Mouse (Mus musculus): Measurements from ENCODE around the gene Ksr2. TPM values are rescaled to one million over a fixed set of nuclear protein-coding genes. Genes with fewer than 3 reads are reported as not detected.
A peak's percentile ranks its signal among the peaks of the same experiment; 100 is the strongest.

Ksr2 gene
- total and polyA plus RNA-seq, 3 experiments, result 0.05 TPM; not detected in 2

DNA sequence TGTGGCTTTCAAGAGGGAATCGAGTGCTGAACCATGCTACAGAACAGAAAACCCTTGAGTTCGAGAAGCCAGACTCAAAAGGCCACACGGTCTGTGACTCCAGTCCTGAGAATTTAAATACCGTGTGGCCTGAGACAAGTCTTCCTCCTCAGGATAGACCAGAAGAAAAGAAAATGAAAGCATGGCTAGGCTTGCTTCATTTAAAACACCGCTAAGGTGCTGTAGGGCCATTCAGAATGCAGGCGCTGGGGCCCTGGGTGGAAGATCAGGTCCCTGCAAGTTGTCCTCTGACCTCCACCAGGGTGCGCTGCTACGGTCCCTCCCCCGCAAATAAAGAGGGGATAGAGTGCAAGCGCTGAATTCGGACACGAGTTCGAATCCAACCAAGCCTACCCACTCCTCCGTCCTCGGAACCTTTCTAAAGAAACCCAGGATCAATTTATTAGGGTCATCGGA lies 25.5 kb upstream of the Ksr2 start:
- Histone ChIP-seq H3K4me1 (ENCODE audit: insufficient read depth, low read depth, low read length) (peaks cover 35% of the 10 kb centered on the region), H3K36me3 (replicated peaks) (peaks cover 48% of the 10 kb centered on the region), H3K27me3 (ENCODE audit: insufficient read depth, low read length) (no peaks in the 10 kb centered on the region), H3K4me3 (ENCODE audit: low read depth, low read length) (peak overlapping the region; percentile 87), H3K9me3 (replicated peaks) (peaks cover 18% of the 10 kb centered on the region)
- peak; percentile 57 for DNase-seq (ENCODE audit: low spot score)
- TF ChIP-seq GATA2 (IDR thresholded peaks at IDR 0.05; ENCODE audit: borderline replicate concordance, low read depth, low read length), result no peak
- TF ChIP-seq CTCF (IDR thresholded peaks at IDR 0.05; ENCODE audit: low read depth, low read length), result 0 out of 2 replicates have a peak, but pooled peaks have one; percentile 8
- ATAC-seq (ENCODE audit: extremely low read depth, insufficient number of reproducible peaks, low FRiP score, poor library complexity, severe bottlenecking), result peak; percentile 43; the same call in 1 of the 2 replicates

DNA sequence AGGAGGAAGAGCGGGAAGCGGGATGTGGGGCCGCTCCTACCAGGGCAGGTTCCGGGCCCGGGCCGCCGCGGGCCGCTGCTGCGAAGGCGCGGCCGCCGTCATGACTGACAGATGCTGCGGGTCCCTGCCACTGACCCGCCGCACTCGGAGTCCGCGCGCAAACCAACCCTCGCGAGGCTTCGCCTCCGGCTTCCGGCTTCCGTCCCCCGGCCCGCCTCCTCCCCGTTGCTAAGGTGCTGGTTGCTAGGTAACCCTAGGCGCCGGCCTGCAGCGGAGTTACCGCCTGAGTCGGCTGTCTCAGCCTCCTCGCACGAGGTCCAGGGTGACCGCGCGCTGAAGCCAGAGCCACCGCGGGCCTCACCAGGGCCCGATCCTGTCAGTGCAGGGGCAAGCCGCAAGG lies 24.9 kb upstream of the Ksr2 start, which contains the start of gene Rfc5:
Rfc5 (minus strand) TSS at position 171 of the 400 bp plus-strand sequence.
- no peak for TF ChIP-seq TAL1 (conservative IDR thresholded peaks at IDR 0.05; ENCODE audit: low read depth, low read length)
- no peak for TF ChIP-seq GATA2 (IDR thresholded peaks at IDR 0.05; ENCODE audit: borderline replicate concordance, low read depth, low read length)
- no peak for TF ChIP-seq POLR2AphosphoS5 (IDR thresholded peaks at IDR 0.05; ENCODE audit: insufficient replicate concordance, low read depth, low read length)
- TF ChIP-seq CTCF (IDR thresholded peaks at IDR 0.05; ENCODE audit: low read depth, low read length), result no peak
- no peak for TF ChIP-seq GATA1 (IDR thresholded peaks at IDR 0.05; ENCODE audit: borderline replicate concordance, low read length)
- peaks cover 21% of the 10 kb centered on the region for H3K9me3 ChIP-seq (replicated peaks)
- ATAC-seq (ENCODE audit: extremely low read depth, insufficient number of reproducible peaks, low FRiP score, poor library complexity, severe bottlenecking) (peak; percentile 93), DNase-seq (ENCODE audit: low spot score) (peak; percentile 96)
- peaks cover 33% of the 10 kb centered on the region for H3K4me1 ChIP-seq (ENCODE audit: insufficient read depth, low read depth, low read length)
- H3K4me3 ChIP-seq (ENCODE audit: low read depth, low read length), result peak within 1 kb of the TSS; percentile 87
- H3K27me3 ChIP-seq (ENCODE audit: insufficient read depth, low read length), result no peaks in the 10 kb centered on the region
- H3K36me3 ChIP-seq (replicated peaks), result peaks cover 42% of the 10 kb centered on the region

DNA sequence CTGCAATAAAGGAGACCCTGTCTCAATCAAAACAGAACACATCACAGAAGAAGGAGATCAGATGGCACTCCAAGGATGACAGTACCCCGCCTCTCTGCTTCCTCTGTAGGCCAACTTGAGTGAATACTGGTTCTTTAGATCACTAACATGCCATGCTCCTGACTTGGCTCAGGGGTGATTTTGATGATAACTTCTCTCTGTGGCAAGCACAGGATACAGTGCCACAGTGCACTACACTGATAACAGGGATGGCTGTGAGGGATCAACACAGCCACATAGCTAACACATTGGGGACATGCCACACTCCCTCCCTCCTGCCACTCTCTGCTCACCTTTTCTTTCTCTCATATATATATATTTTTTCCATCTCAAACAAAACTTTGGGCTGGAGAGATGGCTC lies 22.9 kb upstream of the Ksr2 start:
- H3K9me3 ChIP-seq (replicated peaks), result peaks cover 21% of the 10 kb centered on the region
- ATAC-seq (ENCODE audit: extremely low read depth, insufficient number of reproducible peaks, low FRiP score, poor library complexity, severe bottlenecking), result no peak
- no peaks in the 10 kb centered on the region for H3K27me3 ChIP-seq (ENCODE audit: insufficient read depth, low read length)
- no peak overlapping the region for H3K4me3 ChIP-seq (ENCODE audit: low read depth, low read length)
- TF ChIP-seq CTCF (IDR thresholded peaks at IDR 0.05; ENCODE audit: low read depth, low read length) (no peak), POLR2AphosphoS5 (IDR thresholded peaks at IDR 0.05; ENCODE audit: insufficient replicate concordance, low read depth, low read length) (no peak), GATA1 (IDR thresholded peaks at IDR 0.05; ENCODE audit: borderline replicate concordance, low read length) (no peak), GATA2 (IDR thresholded peaks at IDR 0.05; ENCODE audit: borderline replicate concordance, low read depth, low read length) (no peak), TAL1 (conservative IDR thresholded peaks at IDR 0.05; ENCODE audit: low read depth, low read length) (no peak)
- H3K4me1 ChIP-seq (ENCODE audit: insufficient read depth, low read depth, low read length), result peaks cover 24% of the 10 kb centered on the region
- H3K36me3 ChIP-seq (replicated peaks), result peaks cover 22% of the 10 kb centered on the region
- DNase-seq (ENCODE audit: low spot score), result no peak

DNA sequence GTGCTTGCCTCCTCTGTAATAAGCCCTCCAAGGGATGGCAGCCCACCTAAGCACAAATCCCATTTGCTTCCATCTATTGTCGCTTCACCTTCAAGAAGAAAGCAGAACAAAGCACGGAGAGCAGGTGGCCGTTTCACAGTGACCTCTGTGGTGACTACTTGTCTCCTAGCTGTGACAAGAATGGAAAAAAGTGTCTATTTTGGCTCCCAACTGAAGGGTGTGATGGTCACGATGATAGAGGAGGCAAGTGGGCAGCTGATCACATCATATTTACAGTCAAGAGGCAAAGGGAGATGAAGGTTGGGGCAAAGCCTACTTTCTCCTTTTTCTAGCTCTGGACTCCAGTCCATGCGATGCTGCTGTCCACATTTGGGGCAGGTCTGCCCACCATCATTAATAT lies 18.0 kb upstream of the Ksr2 start:
- ATAC-seq (ENCODE audit: extremely low read depth, insufficient number of reproducible peaks, low FRiP score, poor library complexity, severe bottlenecking), result no peak
- Histone ChIP-seq H3K27me3 (ENCODE audit: insufficient read depth, low read length) (no peaks in the 10 kb centered on the region), H3K9me3 (replicated peaks) (peaks cover 21% of the 10 kb centered on the region), H3K4me1 (ENCODE audit: insufficient read depth, low read depth, low read length) (no peaks in the 10 kb centered on the region), H3K4me3 (ENCODE audit: low read depth, low read length) (no peak overlapping the region), H3K36me3 (replicated peaks) (no peaks in the 10 kb centered on the region)
- no peak for DNase-seq (ENCODE audit: low spot score)
- no peak for TF ChIP-seq POLR2AphosphoS5 (IDR thresholded peaks at IDR 0.05; ENCODE audit: insufficient replicate concordance, low read depth, low read length)
- TF ChIP-seq GATA1 (IDR thresholded peaks at IDR 0.05; ENCODE audit: borderline replicate concordance, low read length), result no peak
- TF ChIP-seq TAL1 (conservative IDR thresholded peaks at IDR 0.05; ENCODE audit: low read depth, low read length), result no peak
- TF ChIP-seq CTCF (IDR thresholded peaks at IDR 0.05; ENCODE audit: low read depth, low read length), result no peak
- TF ChIP-seq GATA2 (IDR thresholded peaks at IDR 0.05; ENCODE audit: borderline replicate concordance, low read depth, low read length), result no peak

DNA sequence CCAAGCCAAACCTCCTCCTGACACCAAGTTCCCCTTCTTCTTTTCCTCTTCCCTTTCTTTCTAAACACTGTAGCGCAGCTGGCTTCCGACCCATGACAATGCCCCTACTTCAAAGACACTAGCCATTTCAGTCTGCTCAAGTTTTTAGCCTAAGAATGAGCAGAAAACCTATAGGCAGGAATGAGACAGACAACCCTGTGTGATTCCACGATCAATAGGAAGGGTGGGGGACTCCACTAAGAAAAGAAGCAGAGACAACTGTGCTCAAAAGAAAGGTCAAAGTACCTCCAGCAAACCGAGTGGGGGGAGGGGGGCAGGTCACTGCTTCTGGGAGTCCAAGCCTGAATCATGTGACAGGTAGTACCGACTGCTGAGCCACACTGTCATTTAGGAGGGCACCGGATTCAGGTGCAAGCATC lies 17.2 kb upstream of the Ksr2 start:
- Histone ChIP-seq H3K4me1 (ENCODE audit: insufficient read depth, low read depth, low read length) (no peaks in the 10 kb centered on the region), H3K9me3 (replicated peaks) (peaks cover 20% of the 10 kb centered on the region), H3K27me3 (ENCODE audit: insufficient read depth, low read length) (no peaks in the 10 kb centered on the region), H3K36me3 (replicated peaks) (no peaks in the 10 kb centered on the region), H3K4me3 (ENCODE audit: low read depth, low read length) (no peak overlapping the region)
- TF ChIP-seq GATA1 (IDR thresholded peaks at IDR 0.05; ENCODE audit: borderline replicate concordance, low read length), result no peak
- TF ChIP-seq POLR2AphosphoS5 (IDR thresholded peaks at IDR 0.05; ENCODE audit: insufficient replicate concordance, low read depth, low read length), result no peak
- no peak for TF ChIP-seq CTCF (IDR thresholded peaks at IDR 0.05; ENCODE audit: low read depth, low read length)
- no peak for TF ChIP-seq TAL1 (conservative IDR thresholded peaks at IDR 0.05; ENCODE audit: low read depth, low read length)
- no peak for TF ChIP-seq GATA2 (IDR thresholded peaks at IDR 0.05; ENCODE audit: borderline replicate concordance, low read depth, low read length)
- no peak for DNase-seq (ENCODE audit: low spot score)
- ATAC-seq (ENCODE audit: extremely low read depth, insufficient number of reproducible peaks, low FRiP score, poor library complexity, severe bottlenecking), result no peak

DNA sequence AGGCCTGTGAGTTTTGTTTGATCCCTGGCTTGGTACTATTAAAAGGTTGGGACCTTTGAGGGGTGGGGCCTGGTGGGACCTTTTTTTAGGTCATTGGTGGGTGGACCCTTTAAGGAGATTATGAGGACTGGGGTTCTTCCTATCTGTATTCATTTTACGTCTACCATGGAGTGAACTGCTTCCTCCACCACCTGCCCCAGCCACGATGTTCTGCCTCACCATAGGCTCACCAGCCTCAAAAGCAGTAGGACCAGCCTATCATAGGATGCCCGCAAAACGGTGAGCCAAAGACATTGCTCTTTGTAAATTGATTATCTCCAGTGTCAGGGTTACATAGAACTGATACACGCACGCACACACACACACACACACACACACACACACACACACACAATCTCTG lies 16.4 kb upstream of the Ksr2 start:
- H3K36me3 ChIP-seq (replicated peaks), result no peaks in the 10 kb centered on the region
- peaks cover 13% of the 10 kb centered on the region for H3K9me3 ChIP-seq (replicated peaks)
- no peak overlapping the region for H3K4me3 ChIP-seq (ENCODE audit: low read depth, low read length)
- DNase-seq (ENCODE audit: low spot score) (no peak), ATAC-seq (ENCODE audit: extremely low read depth, insufficient number of reproducible peaks, low FRiP score, poor library complexity, severe bottlenecking) (no peak)
- no peaks in the 10 kb centered on the region for H3K4me1 ChIP-seq (ENCODE audit: insufficient read depth, low read depth, low read length)
- no peak for TF ChIP-seq TAL1 (conservative IDR thresholded peaks at IDR 0.05; ENCODE audit: low read depth, low read length)
- no peak for TF ChIP-seq GATA2 (IDR thresholded peaks at IDR 0.05; ENCODE audit: borderline replicate concordance, low read depth, low read length)
- TF ChIP-seq CTCF (IDR thresholded peaks at IDR 0.05; ENCODE audit: low read depth, low read length), result no peak
- TF ChIP-seq POLR2AphosphoS5 (IDR thresholded peaks at IDR 0.05; ENCODE audit: insufficient replicate concordance, low read depth, low read length), result no peak
- no peak for TF ChIP-seq GATA1 (IDR thresholded peaks at IDR 0.05; ENCODE audit: borderline replicate concordance, low read length)
- H3K27me3 ChIP-seq (ENCODE audit: insufficient read depth, low read length), result no peaks in the 10 kb centered on the region

Data from G1E (cell line).